Mouse (Mus musculus) adrenal gland, postnatal 10 days (tissue): ENCODE data around the gene Ano4. TPM values are rescaled to one million over a fixed set of nuclear protein-coding genes. Genes with fewer than 3 reads are reported as not detected.
A peak's percentile ranks its signal among the peaks of the same experiment; 100 is the strongest.

Source experiments
- DNase-seq: peaks from one replicate; pipeline ENCODE4 v3.0.0; 2021; ENCODE audit warnings: mixed read lengths
- long read RNA-seq, 2 experiments: library from polyadenylated mRNA; stranded (forward); transcript quantifications; one replicate each; pipeline ENCODE4 v2.0.0; 2021
- total RNA-seq, 2 experiments: library from RNA; stranded (reverse); gene quantifications; 2 replicates each; pipeline ENCODE4 v1.2.3; 2021

Gene Ano4
- total RNA-seq, result 1 to 10 TPM in 1 of 2 experiments, under 1 TPM in 1; 0.90 to 1.6 TPM
- long read RNA-seq, experiment 1, partial matches to known transcripts, result 1 of 1 reads
- long read RNA-seq, experiment 1, other reads (novel, unspliced or antisense), result 0 of 1 reads
- long read RNA-seq, experiment 2, result 0 reads

GRCm38 (mm10) chr10:89344491-89345195 is at the start of gene Ano4:
TSS of gene Ano4 (minus strand) at chr10:89344762.
- DNase-seq, result peak; percentile 77

- DNase-seq, result peak; percentile 37
Observed at GRCm38 (mm10) chr10:89392687-89393086, 48.1 kb upstream of the Ano4 start.

GRCm38 (mm10) chr10:89391571-89392163 is 47.1 kb upstream of the Ano4 start:
- DNase-seq, result no peak

- no peak for DNase-seq
Observed at GRCm38 (mm10) chr10:89386461-89386860, 41.9 kb upstream of the Ano4 start.

GRCm38 (mm10) chr10:89383462-89383861 is 38.9 kb upstream of the Ano4 start:
- DNase-seq, result peak; percentile 90

GRCm38 (mm10) chr10:89377750-89378149 is 33.2 kb upstream of the Ano4 start:
- DNase-seq, result no peak

GRCm38 (mm10) chr10:89370051-89370450 is 25.5 kb upstream of the Ano4 start:
- no peak for DNase-seq

- DNase-seq, result no peak
Observed at GRCm38 (mm10) chr10:89358933-89359332, 14.4 kb upstream of the Ano4 start.

GRCm38 (mm10) chr10:89354639-89355038 is 10.1 kb upstream of the Ano4 start:
- DNase-seq, result no peak

- DNase-seq, result no peak
Observed at GRCm38 (mm10) chr10:89351416-89351815, 6.9 kb upstream of the Ano4 start.

GRCm38 (mm10) chr10:89345606-89346005 is 1.0 kb upstream of the Ano4 start:
- DNase-seq, result peak; percentile 4

GRCm38 (mm10) chr10:89345196-89345533 is 603 bp upstream of the Ano4 start:
- DNase-seq, result no peak

- no peak for DNase-seq
Observed at GRCm38 (mm10) chr10:89344132-89344490, 451 bp downstream of the Ano4 start.

- DNase-seq, result no peak
Observed at GRCm38 (mm10) chr10:89343716-89344115, 846 bp downstream of the Ano4 start.

GRCm38 (mm10) chr10:89330261-89330660 is 14.3 kb downstream of the Ano4 start:
- no peak for DNase-seq

GRCm38 (mm10) chr10:89329806-89330205 is 14.8 kb downstream of the Ano4 start:
- no peak for DNase-seq

GRCm38 (mm10) chr10:89328876-89329275 is 15.7 kb downstream of the Ano4 start:
- no peak for DNase-seq

GRCm38 (mm10) chr10:89327004-89327511 is 17.5 kb downstream of the Ano4 start:
- DNase-seq, result peak; percentile 85

GRCm38 (mm10) chr10:89326383-89326782 is 18.2 kb downstream of the Ano4 start:
- no peak for DNase-seq

GRCm38 (mm10) chr10:89307566-89307965 is 37.0 kb downstream of the Ano4 start:
- DNase-seq, result no peak

- DNase-seq, result no peak
Observed at GRCm38 (mm10) chr10:89300346-89300745, 44.2 kb downstream of the Ano4 start.

- DNase-seq, result no peak
Observed at GRCm38 (mm10) chr10:89292784-89293183, 51.8 kb downstream of the Ano4 start.

GRCm38 (mm10) chr10:89290698-89291097 is 53.9 kb downstream of the Ano4 start:
- DNase-seq, result no peak

GRCm38 (mm10) chr10:89289290-89289689 is 55.3 kb downstream of the Ano4 start:
- DNase-seq, result no peak
